Mouse (Mus musculus) hindbrain, embryonic 16.5 days (tissue): ENCODE results near the gene Tchp. TPM values are rescaled to one million over a fixed set of nuclear protein-coding genes. Genes with fewer than 3 reads are reported as not detected.
A peak's percentile ranks its signal among the peaks of the same experiment; 100 is the strongest.

ENCODE experiments used
- ATAC-seq: fragments of 200-750 bp; cut with Nextera tagmentation; 2 replicates; pipeline ENCODE4 v1.8.0; 2017; ENCODE audit warnings: moderate TSS enrichment, moderate library complexity
- H3K27ac ChIP-seq: fragments of 300-500 bp; sonication (generic); 2 replicates; pipeline ENCODE4 v1.5.1; 2014; ENCODE audit warnings: low read depth, mild to moderate bottlenecking, control low read depth, low read length, moderate library complexity
- H3K27me3 ChIP-seq: fragments of 300-500 bp; sonication (generic); replicated peaks from 2 replicates; pipeline ENCODE4 v1.6.1; 2014; ENCODE audit warnings: low read length; ENCODE audit not compliant: control insufficient read depth, insufficient read depth
- H3K36me3 ChIP-seq: fragments of 300-500 bp; sonication (generic); 2 replicates; pipeline ENCODE4 v1.6.1; 2014; ENCODE audit warnings: mild to moderate bottlenecking, low read length, moderate library complexity, mixed read lengths; ENCODE audit not compliant: control insufficient read depth, insufficient read depth
- H3K4me1 ChIP-seq: fragments of 300-500 bp; sonication (generic); 2 replicates; pipeline ENCODE4 v1.6.1; 2014; ENCODE audit warnings: low read depth, low read length; ENCODE audit not compliant: control insufficient read depth, insufficient read depth
- H3K4me2 ChIP-seq: fragments of 300-500 bp; sonication (generic); 2 replicates; pipeline ENCODE4 v1.6.1; 2014; ENCODE audit warnings: mild to moderate bottlenecking, low read length, control low read depth, moderate library complexity
- H3K4me3 ChIP-seq: fragments of 300-500 bp; sonication (generic); 2 replicates; pipeline ENCODE4 v1.5.1; 2014; ENCODE audit warnings: mild to moderate bottlenecking, low read length, control low read depth, moderate library complexity
- H3K9ac ChIP-seq: fragments of 300-500 bp; sonication (generic); 2 replicates; pipeline ENCODE4 v1.6.1; 2014; ENCODE audit warnings: low read depth, mild to moderate bottlenecking, control low read depth, low read length, moderate library complexity
- H3K9me3 ChIP-seq: fragments of 300-500 bp; sonication (generic); 2 replicates; pipeline ENCODE4 v1.6.1; 2014; ENCODE audit warnings: mild to moderate bottlenecking, low read length, moderate library complexity; ENCODE audit not compliant: control insufficient read depth
- WGBS: fragments of 180-500 bp; shearing (Covaris S2); extraction: QIAGEN DNeasy Blood & Tissue Kit; methylation state at CpG from one replicate; pipeline ENCODE4 v1.1.7; 2014; 5-methylcytosine and 5-hydroxymethylcytosine counted together
- polyA plus RNA-seq: library from polyadenylated mRNA; unstranded; fragments of >200 nt; fragmentation: Nextera tagmentation; extraction: Ambion mirVana; gene quantifications from 2 replicates; pipeline ENCODE4 v1.2.1, GENCODE M21; 2015

Tchp gene
- polyA plus RNA-seq, 1 experiment from 2014 or later, result 16.9 TPM

DNA sequence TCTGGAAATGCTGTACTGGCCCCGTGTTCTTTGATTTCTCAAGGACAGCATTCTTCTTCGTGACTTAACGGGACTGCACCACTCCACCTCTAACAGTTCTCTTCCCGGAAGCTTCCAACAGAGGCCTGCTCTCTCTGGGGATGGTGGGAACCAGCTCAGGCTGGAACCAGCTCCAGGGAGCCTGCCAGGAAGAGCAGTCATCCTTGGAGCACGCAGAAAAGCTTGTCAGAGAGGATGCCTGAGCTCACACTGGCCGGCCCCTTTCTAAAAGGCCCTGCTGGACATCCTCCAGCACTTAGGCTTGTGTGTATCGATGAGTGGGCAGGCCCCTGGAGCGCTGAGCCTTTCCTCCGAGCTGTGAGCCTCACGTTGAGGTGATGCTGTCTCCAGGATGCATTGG is 20.6 kb downstream of the Tchp start:
- Histone ChIP-seq H3K9me3 (no peaks in the 10 kb centered on the region), H3K36me3 (peaks cover 37% of the 10 kb centered on the region), H3K4me3 (no peak overlapping the region), H3K4me1 (no peaks in the 10 kb centered on the region), H3K27ac (no peak overlapping the region), H3K27me3 (no peaks in the 10 kb centered on the region), H3K4me2 (no peak overlapping the region), H3K9ac (no peak overlapping the region)
- WGBS, result 82% methylated on average over 10 of the region's 10 CpGs
- peak; percentile 17; the same call in 1 of the 2 replicates for ATAC-seq

DNA sequence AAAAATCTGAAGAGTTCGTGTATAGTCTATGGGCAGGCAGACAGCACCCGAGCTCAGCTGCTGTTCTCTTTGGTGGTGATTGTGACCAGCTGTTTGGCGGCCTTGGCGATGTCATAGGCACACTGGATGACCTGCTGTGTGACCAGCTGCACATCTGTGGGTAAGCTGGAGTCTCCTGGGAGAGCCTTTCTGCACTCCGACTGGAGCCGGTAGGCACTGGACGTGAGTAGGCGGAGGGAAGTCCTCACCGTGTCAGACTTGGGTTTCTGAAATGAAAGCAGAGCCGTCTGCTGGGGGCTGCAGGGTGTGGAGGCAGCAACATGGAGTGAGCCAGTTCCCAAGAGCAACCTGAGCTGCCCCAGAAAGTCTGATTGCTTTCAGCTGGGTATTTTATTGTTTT is 22.6 kb downstream of the Tchp start:
- Histone ChIP-seq H3K27ac (no peak overlapping the region), H3K4me1 (no peaks in the 10 kb centered on the region), H3K36me3 (peaks cover 41% of the 10 kb centered on the region), H3K4me2 (no peak overlapping the region), H3K27me3 (no peaks in the 10 kb centered on the region), H3K9me3 (no peaks in the 10 kb centered on the region), H3K4me3 (no peak overlapping the region), H3K9ac (no peak overlapping the region)
- no peak for ATAC-seq
- 71% methylated on average over 10 of the region's 10 CpGs for WGBS

DNA sequence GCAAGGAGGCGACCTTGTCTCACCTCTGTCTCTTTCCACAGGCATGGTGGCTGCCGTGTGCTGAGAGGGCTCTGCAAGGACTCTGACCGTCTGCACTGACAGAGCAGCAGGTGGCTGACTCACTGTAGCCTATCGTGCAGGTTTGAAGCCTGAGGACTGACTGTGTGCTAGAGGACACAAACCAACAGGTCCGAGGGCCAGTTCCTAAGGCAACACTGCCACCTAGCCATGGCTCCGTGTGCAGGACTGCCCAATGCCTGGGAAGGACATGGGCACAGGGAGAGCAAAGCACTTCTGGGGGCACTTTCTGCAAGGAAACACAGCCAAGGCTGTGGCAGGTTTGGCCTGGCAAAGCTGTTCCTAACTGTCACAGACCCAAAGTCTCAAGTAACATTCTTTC is 23.9 kb downstream of the Tchp start:
- WGBS, result 73% methylated on average over 6 of the region's 6 CpGs
- no peaks in the 10 kb centered on the region for H3K9me3 ChIP-seq
- no peak overlapping the region for H3K4me2 ChIP-seq
- no peaks in the 10 kb centered on the region for H3K27me3 ChIP-seq
- peaks cover 43% of the 10 kb centered on the region for H3K36me3 ChIP-seq
- ATAC-seq, result no peak
- no peak overlapping the region for H3K9ac ChIP-seq
- no peaks in the 10 kb centered on the region for H3K4me1 ChIP-seq
- H3K4me3 ChIP-seq, result no peak overlapping the region
- H3K27ac ChIP-seq, result no peak overlapping the region

- no peak for ATAC-seq
- Histone ChIP-seq H3K27me3 (no peaks in the 10 kb centered on the region), H3K9ac (no peak overlapping the region), H3K36me3 (peaks cover 44% of the 10 kb centered on the region), H3K4me1 (no peaks in the 10 kb centered on the region), H3K4me2 (no peak overlapping the region), H3K9me3 (no peaks in the 10 kb centered on the region), H3K27ac (no peak overlapping the region), H3K4me3 (no peak overlapping the region)
- 89% methylated on average over 15 of the region's 15 CpGs for WGBS
Measured at GRCm38 (mm10) chr5:114731969-114732368, 24.4 kb downstream of the Tchp start.

GRCm38 (mm10) chr5:114733606-114734005 is 26.0 kb downstream of the Tchp start:
- Histone ChIP-seq H3K36me3 (peaks cover 48% of the 10 kb centered on the region), H3K4me3 (no peak overlapping the region), H3K9ac (no peak overlapping the region), H3K27me3 (no peaks in the 10 kb centered on the region), H3K9me3 (no peaks in the 10 kb centered on the region), H3K4me2 (no peak overlapping the region), H3K4me1 (no peaks in the 10 kb centered on the region), H3K27ac (no peak overlapping the region)
- 91% methylated on average over 15 of the region's 15 CpGs for WGBS
- no peak for ATAC-seq

DNA sequence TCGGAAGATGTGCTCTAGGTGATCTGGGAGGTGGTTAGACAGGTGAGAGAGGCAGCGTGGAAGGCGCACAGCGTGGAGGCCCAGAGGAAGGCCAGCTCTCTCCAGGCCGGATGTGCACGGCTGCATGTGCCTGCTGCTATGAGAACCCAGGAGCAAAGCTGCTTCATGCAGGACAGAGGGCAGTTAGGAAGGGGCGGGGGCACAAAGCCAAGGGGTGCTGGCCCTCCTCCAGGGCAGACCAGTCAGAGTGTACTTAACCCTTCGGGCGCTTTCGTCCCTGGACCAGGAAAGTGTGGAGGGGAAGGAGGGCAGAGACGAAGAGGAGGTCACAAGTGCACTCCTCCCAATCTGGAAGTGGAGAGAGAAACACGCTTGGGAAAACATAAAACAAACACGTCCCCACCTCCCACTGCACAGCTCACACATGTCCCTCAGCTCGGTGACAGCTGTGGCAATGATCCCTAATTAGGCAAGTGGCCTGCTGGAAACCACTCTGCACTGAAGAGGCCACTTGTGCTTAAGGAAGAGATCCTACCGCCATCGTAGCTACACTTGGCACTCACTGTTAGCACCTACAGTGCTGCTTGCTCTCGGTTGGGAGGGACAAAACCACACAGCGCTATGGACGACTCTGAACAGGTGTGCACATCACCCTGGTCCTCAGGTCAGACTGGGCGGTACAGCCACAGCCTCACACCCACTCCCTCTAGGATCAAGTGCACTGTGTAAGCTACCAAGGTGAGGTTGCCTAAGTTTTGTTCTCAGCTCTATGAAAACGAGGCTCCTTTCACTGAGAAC is 29.7 kb downstream of the Tchp start:
- no peak overlapping the region for H3K9ac ChIP-seq
- H3K9me3 ChIP-seq, result no peaks in the 10 kb centered on the region
- H3K4me3 ChIP-seq, result no peak overlapping the region
- peaks cover 48% of the 10 kb centered on the region for H3K36me3 ChIP-seq
- ATAC-seq, result no peak
- no peak overlapping the region; the same call in 1 of the 2 replicates for H3K27ac ChIP-seq
- no peaks in the 10 kb centered on the region for H3K27me3 ChIP-seq
- WGBS, result 82% methylated on average over 21 of the region's 21 CpGs
- no peak overlapping the region for H3K4me2 ChIP-seq
- no peaks in the 10 kb centered on the region for H3K4me1 ChIP-seq

DNA sequence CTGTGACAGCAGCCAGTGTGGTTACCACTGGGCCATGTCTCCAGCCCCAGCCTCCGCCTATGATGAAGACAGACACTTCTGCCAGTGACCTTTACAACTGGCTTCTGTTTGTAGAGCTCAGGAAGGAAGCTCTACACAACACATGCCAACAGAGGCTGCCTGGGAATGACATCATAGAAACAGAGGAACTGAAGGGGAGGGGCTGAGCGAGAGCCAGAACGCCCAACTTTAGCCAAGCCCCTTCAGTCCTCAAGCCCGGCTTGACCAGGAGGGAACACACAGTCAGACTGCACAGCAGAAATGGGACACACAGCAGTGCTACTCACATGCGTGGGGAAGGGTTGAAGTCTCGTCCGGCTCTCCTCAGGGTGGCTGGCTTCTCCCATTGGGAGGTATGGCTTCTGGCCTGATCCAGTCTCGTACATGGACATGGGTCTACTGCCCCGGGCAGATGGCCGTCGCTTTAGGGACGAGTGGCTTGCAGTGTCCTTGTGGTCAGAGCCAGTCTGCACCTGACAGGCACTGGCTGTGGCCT is 31.2 kb downstream of the Tchp start:
- no peaks in the 10 kb centered on the region for H3K4me1 ChIP-seq
- H3K4me3 ChIP-seq, result no peak overlapping the region
- peak; percentile 42; the same call in 1 of the 2 replicates for ATAC-seq
- H3K27me3 ChIP-seq, result no peaks in the 10 kb centered on the region
- H3K9ac ChIP-seq, result no peak overlapping the region
- H3K36me3 ChIP-seq, result peaks cover 44% of the 10 kb centered on the region
- no peak overlapping the region for H3K27ac ChIP-seq
- no peaks in the 10 kb centered on the region for H3K9me3 ChIP-seq
- WGBS, result 84% methylated on average over 12 of the region's 12 CpGs
- H3K4me2 ChIP-seq, result no peak overlapping the region

DNA sequence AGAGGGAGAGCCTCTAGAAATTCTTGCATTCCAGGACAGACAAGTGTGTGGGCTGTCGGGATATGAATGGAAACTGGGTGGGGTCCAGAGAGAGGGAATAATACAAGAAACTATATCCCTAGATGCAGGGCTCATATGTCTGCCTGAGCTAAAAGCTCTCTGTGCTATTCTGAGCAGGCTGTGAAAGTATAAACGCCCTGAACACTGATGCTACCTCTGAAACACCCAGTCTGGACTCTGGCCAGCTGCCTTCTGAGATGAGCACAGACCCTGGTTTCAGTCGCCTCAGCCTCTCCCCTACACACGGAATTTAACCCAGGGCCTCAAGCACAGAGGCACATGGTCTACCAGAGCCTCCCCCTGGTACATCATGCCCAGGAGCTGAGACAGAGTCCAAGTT is 33.0 kb downstream of the Tchp start:
- no peak for ATAC-seq
- Histone ChIP-seq H3K9me3 (no peaks in the 10 kb centered on the region), H3K9ac (no peak overlapping the region), H3K4me2 (no peak overlapping the region), H3K36me3 (peaks cover 59% of the 10 kb centered on the region), H3K27ac (no peak overlapping the region), H3K27me3 (no peaks in the 10 kb centered on the region), H3K4me3 (no peak overlapping the region), H3K4me1 (no peaks in the 10 kb centered on the region)
- WGBS, result 70% methylated on average over 4 of the region's 4 CpGs

GRCm38 (mm10) chr5:114742572-114742971 is 35.0 kb downstream of the Tchp start:
- Histone ChIP-seq H3K27me3 (no peaks in the 10 kb centered on the region), H3K27ac (no peak overlapping the region), H3K4me3 (no peak overlapping the region), H3K9ac (no peak overlapping the region), H3K9me3 (no peaks in the 10 kb centered on the region), H3K4me2 (no peak overlapping the region), H3K4me1 (no peaks in the 10 kb centered on the region), H3K36me3 (peaks cover 56% of the 10 kb centered on the region)
- 82% methylated on average over 10 of the region's 10 CpGs for WGBS
- no peak for ATAC-seq
